In the genomic region with DNA sequence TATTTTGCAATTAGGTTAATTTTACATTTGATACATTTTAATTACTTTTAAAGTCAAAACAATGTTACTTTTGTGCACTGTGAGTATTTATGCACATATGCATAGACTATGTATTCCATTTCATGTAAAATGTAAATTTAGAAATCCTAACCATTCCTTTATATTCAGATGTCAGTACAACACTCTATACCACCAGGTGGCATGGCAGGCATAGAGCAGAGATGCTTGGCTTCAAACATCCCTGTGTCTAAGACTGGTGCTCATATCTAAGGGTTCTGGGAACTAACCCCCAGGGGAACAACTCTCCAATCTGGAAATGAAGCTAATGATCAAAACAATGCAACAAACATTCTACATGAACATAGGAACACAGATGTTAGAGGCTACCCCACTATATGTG, we compare ENCODE assay signal across 13 mouse cellular contexts. TPM values are rescaled to one million over a fixed set of nuclear protein-coding genes. Genes with fewer than 3 reads are reported as not detected.
DNase-seq lines count a peak whose midpoint lies in the region; ATAC-seq and TF ChIP-seq lines count a peak whose summit lies in the region.
"Had no signal": no experiment of that assay in that cellular context is flagged by ENCODE, and none has a peak within 500 bp of the region (broad histone marks: within the 10 kb centered on the region; RNA-seq: fewer than 3 reads in every experiment).

No protein-coding gene starts in this region.

- H3K36me3 ChIP-seq in kidney, postnatal 0 days (ENCODE audit: insufficient read depth, low read length): no peaks in the 10 kb centered on the region
- no peaks in the 10 kb centered on the region for H3K36me3 ChIP-seq in MEL (ENCODE audit: control insufficient read depth in 1 of 2, insufficient read depth in 2 of 2, low read length in 2 of 2)
- H3K36me3 ChIP-seq in forebrain, postnatal 0 days (ENCODE audit: insufficient read depth): no peaks in the 10 kb centered on the region
- H3K36me3 ChIP-seq: stomach, embryonic 15.5 days had no signal

- no peak overlapping the region for H3K9ac ChIP-seq in kidney, postnatal 0 days (ENCODE audit: low read depth, low read length)
- no peak overlapping the region for H3K9ac ChIP-seq in MEL (ENCODE audit: control insufficient read depth, low read depth, low read length, poor library complexity, severe bottlenecking)
- H3K9ac ChIP-seq in forebrain, postnatal 0 days: no peak overlapping the region
- H3K9ac ChIP-seq: stomach, embryonic 15.5 days had no signal

- no peak overlapping the region for H3K27ac ChIP-seq in kidney, postnatal 0 days
- H3K27ac ChIP-seq in MEL (ENCODE audit: control insufficient read depth, low read depth, low read length): no peak overlapping the region
- H3K27ac ChIP-seq in forebrain, postnatal 0 days (ENCODE audit: low read depth, low read length): no peak overlapping the region
- H3K27ac ChIP-seq: stomach, embryonic 15.5 days had no signal

- no peaks in the 10 kb centered on the region for H3K4me1 ChIP-seq in kidney, postnatal 0 days (replicated peaks; ENCODE audit: insufficient read depth, low read length)
- H3K4me1 ChIP-seq in MEL (ENCODE audit: control insufficient read depth in 1 of 2, insufficient read depth in 2 of 2, low read length in 2 of 2): no peaks in the 10 kb centered on the region
- H3K4me1 ChIP-seq in forebrain, postnatal 0 days (ENCODE audit: insufficient read depth): no peaks in the 10 kb centered on the region
- H3K4me1 ChIP-seq: stomach, embryonic 15.5 days had no signal

- peak; percentile 11 for DNase-seq in kidney, postnatal 0 days (ENCODE audit: low spot score)
- DNase-seq in kidney, postnatal 36 days: no peak
- DNase-seq in 3T3-L1 (ENCODE audit: low read depth, low spot score) (peak; percentile 45), MEL (ENCODE audit: low read depth, low spot score) (peak; percentile 19), MN1 (ENCODE audit: low spot score) (no peak)
- DNase-seq in forebrain, postnatal 0 days: no peak
- DNase-seq in right cerebral cortex, postnatal 36 days (ENCODE audit: low spot score in 2 of 2): no peak
- DNase-seq: cerebellum, adult 9-10 months; gastrocnemius, postnatal 10 days; lung, postnatal 36 days had no signal

- H3K79me2 ChIP-seq in MEL (ENCODE audit: control insufficient read depth, insufficient read depth, low read length, poor library complexity): no peaks in the 10 kb centered on the region

- peak; percentile 54 for TF ChIP-seq RAD21 in MEL (IDR thresholded peaks at IDR 0.05; ENCODE audit: low read depth, low read length)

- ATAC-seq in kidney, postnatal 0 days (replicated peaks; ENCODE audit: low FRiP score, low read depth): no peak
- no peak for ATAC-seq in forebrain, postnatal 0 days

- H3K4me3 ChIP-seq in kidney, postnatal 0 days (replicated peaks; ENCODE audit: low read depth, low read length): no peak overlapping the region
- H3K4me3 ChIP-seq in MEL (ENCODE audit: control insufficient read depth in 1 of 2, insufficient read depth in 1 of 2, low read depth in 2 of 2, low read length in 2 of 2): no peak overlapping the region
- H3K4me3 ChIP-seq in forebrain, postnatal 0 days (ENCODE audit: low read depth, low read length): no peak overlapping the region
- H3K4me3 ChIP-seq: erythroblast, embryonic 14.5 days; stomach, embryonic 15.5 days had no signal

- TF ChIP-seq EP300 in MEL (IDR thresholded peaks at IDR 0.05; ENCODE audit: low read depth in 1 of 2, low read length in 2 of 2): no peak

- no peak for TF ChIP-seq POLR2A in MEL (IDR thresholded peaks at IDR 0.05; ENCODE audit: control insufficient read depth in 1 of 2, insufficient read depth in 1 of 2, low read depth in 1 of 2, low read length in 2 of 2, poor library complexity in 1 of 2)

- no peaks in the 10 kb centered on the region for H3K9me3 ChIP-seq in kidney, postnatal 0 days (replicated peaks; ENCODE audit: low read length)
- no peaks in the 10 kb centered on the region for H3K9me3 ChIP-seq in MEL (replicated peaks; ENCODE audit: insufficient read depth, low read length)
- no peaks in the 10 kb centered on the region for H3K9me3 ChIP-seq in forebrain, postnatal 0 days (ENCODE audit: low read length)
- H3K9me3 ChIP-seq: stomach, embryonic 15.5 days had no signal

- H3K27me3 ChIP-seq in kidney, postnatal 0 days (ENCODE audit: insufficient read depth, low read length): no peaks in the 10 kb centered on the region
- H3K27me3 ChIP-seq in MEL (ENCODE audit: control insufficient read depth in 1 of 2, insufficient read depth in 2 of 2, low read length in 2 of 2): no peaks in the 10 kb centered on the region
- no peaks in the 10 kb centered on the region for H3K27me3 ChIP-seq in forebrain, postnatal 0 days (ENCODE audit: insufficient read depth, low read length)
- H3K27me3 ChIP-seq: stomach, embryonic 15.5 days had no signal

- TF ChIP-seq CTCF in kidney, postnatal 0 days (IDR thresholded peaks at IDR 0.05; ENCODE audit: low read depth): peak; percentile 56
- peak in 1 of 3 experiments; percentile 45; a peak in 2 of 6 replicates for TF ChIP-seq CTCF in MEL (IDR thresholded peaks at IDR 0.05 in 2 of 3, conservative IDR thresholded peaks at IDR 0.05 in 1 of 3; ENCODE audit: control insufficient read depth in 1 of 3, insufficient read depth in 1 of 3, low read depth in 2 of 3, low read length in 3 of 3, poor library complexity in 1 of 3, severe bottlenecking in 1 of 3)
- peak; percentile 37; the same call in 1 of the 2 replicates for TF ChIP-seq CTCF in forebrain, postnatal 0 days (IDR thresholded peaks at IDR 0.05; ENCODE audit: low read depth)

- no peak overlapping the region for H3K4me2 ChIP-seq in kidney, postnatal 0 days (ENCODE audit: low read length)
- no peak overlapping the region for H3K4me2 ChIP-seq in forebrain, postnatal 0 days (ENCODE audit: low read depth)
- H3K4me2 ChIP-seq: stomach, embryonic 15.5 days had no signal

TF ChIP-seq in MEL, 35 proteins besides CTCF, POLR2A, EP300 and RAD21:
- TF ChIP-seq GABPA (IDR thresholded peaks at IDR 0.05; ENCODE audit: low read depth, low read length): no peak
- TF ChIP-seq NELFE (IDR thresholded peaks at IDR 0.05; ENCODE audit: low read depth, low read length): no peak
- no peak for TF ChIP-seq USF2 (IDR thresholded peaks at IDR 0.05; ENCODE audit: borderline replicate concordance in 1 of 2, insufficient read depth in 1 of 2, low read depth in 1 of 2, low read length in 2 of 2)
- TF ChIP-seq ZC3H11A (IDR thresholded peaks at IDR 0.05; ENCODE audit: low read depth, low read length): peak; percentile 46; the same call in 1 of the 2 replicates
- no peak for TF ChIP-seq ZNF384 (IDR thresholded peaks at IDR 0.05; ENCODE audit: low read depth, low read length)
- peak; percentile 62 for TF ChIP-seq SMC3 (IDR thresholded peaks at IDR 0.05; ENCODE audit: low read depth, low read length)
- no peak for TF ChIP-seq TBP (IDR thresholded peaks at IDR 0.05; ENCODE audit: low read depth, low read length)

RNA-seq across cellular contexts. Expression of a gene that starts 56.6 kb away (rescaled TPM):
- polyA plus RNA-seq in kidney, postnatal 0 days (2015; fragmentation: Nextera tagmentation; extraction: Ambion mirVana): 11.5 and 11.8 TPM in 2 replicates
- total RNA-seq in MEL (2012; rRNA removed): not detected in 2 replicates
- not detected for polyA plus RNA-seq in MEL (2012; ENCODE audit: insufficient read depth in 1 of 2, insufficient read length in 2 of 2, low read depth in 1 of 2, low replicate concordance in 2 of 2, missing spikeins in 1 of 2)
- 4.8 and 5.4 TPM in 2 replicates for total RNA-seq in forebrain, postnatal 0 days (2014; rRNA removed)
- polyA plus RNA-seq in forebrain, postnatal 0 days (2015; fragmentation: Nextera tagmentation; extraction: Ambion mirVana): 1.8 and 2.2 TPM in 2 replicates
- polyA plus RNA-seq: erythroblast, embryonic 14.5 days; liver, adult 2 months had no signal

Comparison
In these comparisons a context has a peak if more than half of its experiments do, and no peak if none do; other contexts are left out.
1. DNase-seq: peak in kidney, postnatal 0 days (single experiment), 3T3-L1 (single experiment) and MEL (single experiment); none in kidney, postnatal 36 days (0 of 2), forebrain, postnatal 0 days (single experiment), MN1 (single experiment) and right cerebral cortex, postnatal 36 days (0 of 2).